Mouse (Mus musculus) liver, embryonic 13.5 days (tissue): ENCODE data around the gene Sema3b. TPM values are rescaled to one million over a fixed set of nuclear protein-coding genes. Genes with fewer than 3 reads are reported as not detected.
A peak's percentile ranks its signal among the peaks of the same experiment; 100 is the strongest.

Experiments used
- ATAC-seq: fragments of 200-750 bp; cut with Nextera tagmentation; 2 replicates; pipeline ENCODE4 v1.8.0; 2017; ENCODE audit warnings: low read depth, mild to moderate bottlenecking, moderate number of reproducible peaks, moderate library complexity
- DNase-seq: peaks from one replicate; pipeline ENCODE4 v3.0.0; 2022
- H3K27ac ChIP-seq: fragments of 300-500 bp; sonication (generic); 2 replicates; pipeline ENCODE4 v1.5.1; 2015; ENCODE audit warnings: moderate library complexity, mild to moderate bottlenecking, inconsistent platforms
- H3K27me3 ChIP-seq: fragments of 300-500 bp; sonication (generic); 2 replicates; pipeline ENCODE4 v1.6.1; 2015; ENCODE audit warnings: mild to moderate bottlenecking, inconsistent platforms
- H3K36me3 ChIP-seq: fragments of 300-500 bp; sonication (generic); 2 replicates; pipeline ENCODE4 v1.6.1; 2015; ENCODE audit warnings: mild to moderate bottlenecking, inconsistent platforms
- H3K4me1 ChIP-seq: fragments of 300-500 bp; sonication (generic); replicated peaks from 2 replicates; pipeline ENCODE4 v1.6.1; 2015; ENCODE audit warnings: inconsistent platforms
- H3K4me2 ChIP-seq: fragments of 300-500 bp; sonication (generic); 2 replicates; pipeline ENCODE4 v1.6.1; 2015; ENCODE audit warnings: inconsistent platforms, mild to moderate bottlenecking, moderate library complexity
- H3K4me3 ChIP-seq: fragments of 300-500 bp; sonication (generic); replicated peaks from 2 replicates; pipeline ENCODE4 v1.5.1; 2015; ENCODE audit warnings: mild to moderate bottlenecking, inconsistent platforms
- H3K9ac ChIP-seq: fragments of 300-500 bp; sonication (generic); 2 replicates; pipeline ENCODE4 v1.6.1; 2015; ENCODE audit warnings: mild to moderate bottlenecking, inconsistent platforms
- H3K9me3 ChIP-seq: fragments of 300-500 bp; sonication (generic); replicated peaks from 2 replicates; pipeline ENCODE4 v1.6.1; 2016; ENCODE audit warnings: inconsistent platforms
- WGBS: fragments of 180-500 bp; shearing (Covaris S2); methylation state at CpG from one replicate; pipeline ENCODE4 v1.1.7; 2015; ENCODE audit not compliant: insufficient replicate concordance; 5-methylcytosine and 5-hydroxymethylcytosine counted together
- polyA plus RNA-seq: library from polyadenylated mRNA; unstranded; fragments of >200 nt; fragmentation: Nextera tagmentation; extraction: Ambion mirVana; gene quantifications from 2 replicates; pipeline ENCODE4 v1.2.1, GENCODE M21; 2015

Gene Sema3b
- polyA plus RNA-seq, 1 experiment from 2014 or later = 0.22 TPM

DNA sequence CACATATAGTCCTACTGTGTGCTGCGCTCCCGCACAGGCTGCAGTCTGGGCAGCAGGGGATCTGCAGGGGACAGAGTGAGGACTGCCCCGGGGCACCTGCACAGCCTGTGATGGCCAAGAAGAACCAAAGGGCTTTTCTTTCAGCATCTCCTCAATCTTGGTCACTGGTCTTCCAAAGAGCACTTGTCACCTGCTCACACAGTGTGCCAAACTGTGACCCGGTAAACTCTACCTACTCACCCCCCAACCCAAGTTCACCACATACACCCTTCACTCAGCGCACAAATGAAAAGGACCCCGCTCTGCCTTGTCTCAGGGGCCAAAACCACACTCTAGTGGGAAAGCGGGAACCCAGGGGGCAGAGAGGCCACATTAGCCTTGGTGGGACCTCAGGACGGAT is 22.8 kb upstream of the Sema3b start:
- peak overlapping the region; percentile 97 for H3K9ac ChIP-seq
- H3K9me3 ChIP-seq = no peaks in the 10 kb centered on the region
- no peak for DNase-seq
- ATAC-seq = no peak
- peak overlapping the region; percentile 100 for H3K4me2 ChIP-seq
- peak overlapping the region; percentile 94 for H3K27ac ChIP-seq
- no peaks in the 10 kb centered on the region for H3K27me3 ChIP-seq
- H3K36me3 ChIP-seq = peaks cover 35% of the 10 kb centered on the region
- peak overlapping the region; percentile 86 for H3K4me3 ChIP-seq
- WGBS = 90% methylated on average over 8 of the region's 8 CpGs
- peaks cover 90% of the 10 kb centered on the region for H3K4me1 ChIP-seq

DNA sequence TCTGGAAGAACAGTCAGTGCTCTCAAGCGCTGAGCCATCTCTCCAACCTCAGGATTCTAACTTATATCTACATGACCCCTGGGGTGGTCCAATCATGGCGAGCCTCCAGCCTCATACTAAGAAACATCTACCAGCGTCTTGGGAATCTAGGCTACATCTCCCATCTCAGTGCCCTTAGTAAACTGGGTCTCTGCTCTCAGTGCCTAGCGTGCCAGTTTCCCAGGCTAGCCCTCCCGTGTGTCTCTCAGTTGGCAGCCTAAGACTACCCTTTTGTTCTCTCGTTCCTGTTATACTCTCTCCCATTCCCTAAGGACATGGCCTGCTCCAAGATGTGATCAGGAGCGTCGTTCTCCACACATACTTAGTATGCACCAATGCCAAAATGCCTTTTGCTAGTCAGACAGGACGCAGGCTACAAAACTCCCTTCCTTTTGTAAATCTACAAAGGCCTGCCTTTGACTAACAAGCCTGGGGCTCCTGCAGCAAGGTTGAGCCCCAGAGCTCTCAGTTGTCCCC is 22.3 kb upstream of the Sema3b start:
- Histone ChIP-seq H3K4me1 (peaks cover 91% of the 10 kb centered on the region), H3K9ac (no peak overlapping the region), H3K36me3 (peaks cover 35% of the 10 kb centered on the region)

DNA sequence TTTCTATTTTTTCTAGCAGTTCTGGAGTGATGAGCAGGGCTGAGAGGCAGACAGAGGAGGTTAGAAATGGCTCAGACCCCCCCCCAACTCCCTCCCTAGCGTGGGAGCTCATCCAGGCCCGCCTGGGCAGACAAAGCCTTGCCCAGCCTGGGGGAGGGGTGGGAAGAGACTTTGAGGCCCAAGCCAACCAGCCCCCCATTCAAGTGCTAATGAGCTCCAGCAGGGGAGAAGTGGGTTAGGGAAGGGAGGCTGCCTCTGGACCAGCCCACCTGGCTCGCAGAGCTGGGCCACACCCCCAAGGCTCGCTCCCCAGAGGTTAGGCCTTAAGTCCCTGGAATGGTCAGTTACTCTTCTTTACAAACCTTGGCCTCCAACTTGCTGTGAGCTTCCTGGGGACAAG is 21.5 kb upstream of the Sema3b start:
- 42% methylated on average over 4 of the region's 4 CpGs for WGBS
- Histone ChIP-seq H3K4me3 (no peak overlapping the region), H3K36me3 (peaks cover 37% of the 10 kb centered on the region), H3K9me3 (no peaks in the 10 kb centered on the region), H3K27ac (peak overlapping the region; percentile 94), H3K4me1 (peaks cover 91% of the 10 kb centered on the region), H3K27me3 (no peaks in the 10 kb centered on the region), H3K9ac (peak overlapping the region; percentile 39; the same call in 1 of the 2 replicates), H3K4me2 (peak overlapping the region; percentile 49)
- DNase-seq (no peak), ATAC-seq (no peak)

More for the DNA sequence above, 22.3 kb upstream of the Sema3b start:
- ATAC-seq (no peak), DNase-seq (no peak)
- 82% methylated on average over 9 of the region's 9 CpGs for WGBS
- Histone ChIP-seq H3K4me2 (peak overlapping the region; percentile 100), H3K27me3 (no peaks in the 10 kb centered on the region), H3K4me3 (no peak overlapping the region), H3K27ac (peak overlapping the region; percentile 94), H3K9me3 (no peaks in the 10 kb centered on the region)

DNA sequence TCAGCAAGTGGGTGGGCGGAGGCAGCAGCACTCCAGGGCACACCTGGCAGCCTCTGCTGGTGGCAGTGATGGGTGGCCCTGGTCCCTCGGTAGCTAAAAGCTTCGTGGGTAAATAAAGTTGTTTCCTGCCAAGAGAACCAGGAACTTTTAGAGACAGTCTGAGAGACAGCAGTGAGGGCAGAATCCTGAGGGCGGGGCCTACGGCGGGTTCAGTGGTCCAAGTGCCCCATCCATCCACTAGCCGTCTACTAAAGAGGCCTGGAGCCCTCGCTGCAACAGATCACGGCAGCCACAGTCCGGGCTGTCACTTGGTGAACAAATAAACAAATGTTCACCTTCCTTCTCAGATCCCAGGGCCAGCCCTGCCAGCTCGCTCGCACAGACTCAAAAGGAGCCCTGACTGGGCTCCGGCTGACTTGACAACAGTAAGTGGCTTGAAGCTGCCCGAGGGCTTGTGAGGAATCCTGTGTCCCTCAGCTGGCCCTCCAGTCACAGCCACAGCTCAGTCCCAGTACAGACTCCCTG is 20.9 kb upstream of the Sema3b start:
- H3K27ac ChIP-seq = peak overlapping the region; percentile 94
- no peak overlapping the region; the same call in 1 of the 2 replicates for H3K4me3 ChIP-seq
- peaks cover 96% of the 10 kb centered on the region for H3K4me1 ChIP-seq
- H3K9me3 ChIP-seq = no peaks in the 10 kb centered on the region
- H3K27me3 ChIP-seq = no peaks in the 10 kb centered on the region
- H3K4me2 ChIP-seq = peak overlapping the region; percentile 49
- no peak for DNase-seq
- WGBS = 43% methylated on average over 14 of the region's 14 CpGs
- peak overlapping the region; percentile 51 for H3K9ac ChIP-seq
- peaks cover 43% of the 10 kb centered on the region for H3K36me3 ChIP-seq
- no peak for ATAC-seq

DNA sequence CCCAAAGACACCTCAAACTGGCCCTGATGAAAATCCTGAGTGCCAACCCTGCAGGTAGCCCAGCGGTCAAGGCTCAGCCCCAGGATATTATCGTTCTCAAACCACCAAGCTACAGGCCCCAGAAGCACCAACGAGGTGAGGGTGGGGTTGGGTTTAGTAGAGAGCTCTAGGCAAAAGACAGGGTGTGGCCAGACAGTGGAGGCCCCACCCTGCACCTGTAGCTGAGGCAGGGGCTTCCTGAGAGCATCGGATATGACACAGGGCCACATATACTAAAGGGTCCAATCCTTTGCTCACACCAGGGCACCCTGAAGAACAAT is 20.3 kb upstream of the Sema3b start:
- H3K27me3 ChIP-seq = no peaks in the 10 kb centered on the region
- no peak for DNase-seq
- 10% methylated on average over 4 of the region's 4 CpGs for WGBS
- no peaks in the 10 kb centered on the region for H3K9me3 ChIP-seq
- H3K4me3 ChIP-seq = no peak overlapping the region; the same call in 1 of the 2 replicates
- no peak for ATAC-seq
- H3K4me1 ChIP-seq = peaks cover 100% of the 10 kb centered on the region
- H3K27ac ChIP-seq = peak overlapping the region; percentile 94
- H3K4me2 ChIP-seq = peak overlapping the region; percentile 49
- H3K36me3 ChIP-seq = peaks cover 49% of the 10 kb centered on the region
- peak overlapping the region; percentile 51 for H3K9ac ChIP-seq

DNA sequence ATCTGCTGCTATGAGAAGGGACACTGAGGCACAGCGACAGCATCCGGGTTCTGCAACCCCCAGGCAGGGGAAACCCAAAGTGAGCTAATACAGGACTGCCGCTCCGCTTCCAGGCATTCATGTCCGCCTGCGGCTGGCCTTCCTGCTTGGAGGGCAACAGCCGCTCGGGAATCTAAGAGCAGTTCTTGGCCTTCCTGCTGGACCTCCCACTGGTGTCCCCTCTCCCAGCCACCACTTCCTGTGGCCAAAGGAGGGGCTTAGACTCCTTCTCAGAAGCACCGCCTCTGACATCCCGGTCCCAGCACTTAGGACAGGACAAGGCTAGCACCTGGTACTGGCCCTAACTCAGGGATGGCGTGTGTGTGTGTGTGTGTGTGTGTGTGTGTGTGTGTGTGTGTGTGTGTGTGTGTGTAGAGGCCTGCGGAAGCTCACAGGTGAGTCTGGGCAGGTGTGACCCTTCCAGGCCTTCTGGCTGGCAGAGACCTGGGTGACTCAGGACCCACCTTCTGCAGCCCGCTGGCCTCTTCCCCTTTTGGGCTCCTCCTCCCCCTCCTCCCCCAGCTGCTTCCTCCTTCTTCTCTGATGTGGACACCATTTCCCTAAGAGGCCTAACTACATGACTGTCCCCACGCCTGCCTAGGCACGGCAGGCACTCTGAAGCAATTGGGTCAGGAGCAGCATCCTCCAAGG is 19.8 kb upstream of the Sema3b start:
- Histone ChIP-seq H3K4me2 (peak overlapping the region; percentile 49), H3K4me1 (peaks cover 100% of the 10 kb centered on the region), H3K9ac (peak overlapping the region; percentile 51), H3K36me3 (peaks cover 53% of the 10 kb centered on the region), H3K27ac (peak overlapping the region; percentile 94), H3K27me3 (no peaks in the 10 kb centered on the region), H3K4me3 (no peak overlapping the region; the same call in 1 of the 2 replicates), H3K9me3 (no peaks in the 10 kb centered on the region)
- DNase-seq (no peak), ATAC-seq (no peak)
- 51% methylated on average over 15 of the region's 15 CpGs for WGBS

DNA sequence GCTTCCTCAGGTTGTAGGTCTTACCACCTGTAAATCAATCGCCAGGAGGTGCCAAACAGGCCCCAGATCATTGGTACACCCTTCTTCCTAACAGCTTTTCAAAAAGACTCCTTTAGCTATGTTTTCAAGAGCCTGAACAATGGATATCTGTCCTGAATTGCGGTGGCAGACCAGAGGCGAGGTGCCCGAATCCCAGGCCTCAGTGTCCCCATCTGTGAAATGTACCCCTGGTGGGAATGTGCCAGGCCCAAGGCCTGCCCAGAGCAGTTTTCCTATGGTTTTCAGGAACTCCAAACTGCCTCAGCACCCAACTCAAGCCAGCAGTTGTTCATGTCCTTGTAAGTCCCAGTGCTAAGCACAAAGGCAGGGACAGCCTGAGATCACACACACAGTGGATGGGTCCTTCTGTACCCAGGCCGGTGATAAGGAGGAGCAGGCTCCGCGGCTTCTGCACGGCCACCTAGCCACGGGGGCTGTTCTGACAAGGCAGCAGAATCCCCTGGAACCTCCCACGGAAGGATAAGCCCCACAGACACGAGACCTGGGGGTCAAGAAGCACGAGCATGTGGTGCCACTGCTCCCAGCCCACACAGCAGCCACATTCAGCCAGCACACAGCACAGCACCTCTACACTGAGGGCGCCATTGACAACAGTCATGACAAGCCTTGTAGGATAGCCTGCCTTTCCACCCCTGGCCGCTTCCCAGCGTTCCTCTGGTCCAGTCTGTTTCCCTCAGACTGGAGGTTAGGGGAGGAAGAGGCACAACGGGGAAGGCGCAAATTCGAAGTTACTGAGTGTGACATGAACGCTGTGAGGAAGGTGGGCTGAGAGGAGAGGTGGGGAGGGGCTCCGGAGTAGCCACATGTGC is 18.6 kb upstream of the Sema3b start:
- Histone ChIP-seq H3K27ac (peak overlapping the region; percentile 94), H3K9ac (peak overlapping the region; percentile 57), H3K4me1 (peaks cover 93% of the 10 kb centered on the region), H3K9me3 (no peaks in the 10 kb centered on the region), H3K36me3 (peaks cover 63% of the 10 kb centered on the region), H3K4me2 (peak overlapping the region; percentile 49), H3K4me3 (0 out of 2 replicates have a peak overlapping the region, but pooled peaks have one; percentile 6), H3K27me3 (no peaks in the 10 kb centered on the region)
- no peak for ATAC-seq
- WGBS = 37% methylated on average over 20 of the region's 20 CpGs
- no peak for DNase-seq

DNA sequence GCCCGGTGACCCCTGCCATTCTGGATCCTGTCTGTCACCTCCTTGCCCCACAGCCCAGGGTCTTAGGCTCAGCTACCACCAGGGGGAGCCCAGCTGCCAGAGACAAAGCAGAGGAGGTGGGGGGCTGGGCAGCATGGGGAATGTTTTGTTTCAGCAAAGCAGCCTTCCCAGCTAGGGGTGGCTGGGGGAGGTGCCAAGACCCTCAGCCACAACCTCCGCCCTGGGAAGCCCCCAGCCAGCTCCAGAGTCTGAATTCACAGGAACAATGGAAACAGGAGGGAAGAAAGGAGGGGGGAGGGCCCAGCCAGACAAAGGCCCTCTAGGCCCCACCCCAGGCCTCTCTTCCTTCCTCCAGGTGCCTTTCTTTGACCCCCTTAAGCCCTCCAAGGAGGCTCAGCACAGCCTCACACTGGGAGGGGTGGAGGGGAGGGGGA is 17.8 kb upstream of the Sema3b start:
- DNase-seq (peak; percentile 60), ATAC-seq (peak; percentile 47)
- Histone ChIP-seq H3K36me3 (peaks cover 68% of the 10 kb centered on the region), H3K9ac (peak overlapping the region; percentile 57), H3K27me3 (no peaks in the 10 kb centered on the region), H3K9me3 (no peaks in the 10 kb centered on the region), H3K27ac (peak overlapping the region; percentile 94), H3K4me3 (no peak overlapping the region), H3K4me1 (peaks cover 86% of the 10 kb centered on the region), H3K4me2 (peak overlapping the region; percentile 42)
- 0% methylated on average over 2 of the region's 2 CpGs for WGBS

DNA sequence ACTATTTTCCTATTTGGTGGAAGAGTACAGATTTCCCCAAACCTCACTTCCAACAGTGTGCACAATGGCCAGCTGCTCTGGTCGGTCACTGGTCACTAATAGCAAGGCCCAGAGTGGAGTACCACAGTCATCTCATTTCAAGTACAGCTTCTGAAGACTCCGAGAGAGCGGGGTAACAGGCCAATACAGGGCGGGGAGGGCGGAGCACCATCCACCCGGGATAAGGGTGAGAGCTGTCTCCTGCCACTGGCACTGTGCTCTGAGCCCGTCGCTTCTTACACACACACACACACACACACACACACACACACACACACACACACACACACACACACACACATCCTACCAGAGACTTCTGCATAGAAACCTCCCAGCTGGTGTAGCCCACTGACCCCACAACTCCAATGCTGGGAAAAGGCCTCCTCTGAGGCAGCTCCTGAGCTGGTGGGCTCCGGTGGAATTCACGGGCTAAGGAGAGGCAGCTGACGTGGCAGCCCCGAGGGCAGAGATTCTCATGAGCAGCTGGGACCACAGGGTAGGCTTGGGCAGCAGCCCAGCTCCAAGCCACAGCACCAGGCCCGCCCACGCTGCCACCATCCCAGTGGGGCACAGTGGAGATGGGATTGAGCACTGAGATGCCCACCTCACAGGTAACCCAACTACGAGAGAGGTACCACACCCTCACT is 17.3 kb upstream of the Sema3b start:
- H3K27ac ChIP-seq = peak overlapping the region; percentile 94
- peak overlapping the region; percentile 42 for H3K4me2 ChIP-seq
- peak; percentile 49 for ATAC-seq
- H3K9me3 ChIP-seq = no peaks in the 10 kb centered on the region
- H3K36me3 ChIP-seq = peaks cover 64% of the 10 kb centered on the region
- DNase-seq = no peak
- peak overlapping the region; percentile 14; the same call in 1 of the 2 replicates for H3K4me3 ChIP-seq
- H3K9ac ChIP-seq = peak overlapping the region; percentile 57
- H3K4me1 ChIP-seq = peaks cover 80% of the 10 kb centered on the region
- WGBS = 42% methylated on average over 15 of the region's 15 CpGs
- no peaks in the 10 kb centered on the region for H3K27me3 ChIP-seq

DNA sequence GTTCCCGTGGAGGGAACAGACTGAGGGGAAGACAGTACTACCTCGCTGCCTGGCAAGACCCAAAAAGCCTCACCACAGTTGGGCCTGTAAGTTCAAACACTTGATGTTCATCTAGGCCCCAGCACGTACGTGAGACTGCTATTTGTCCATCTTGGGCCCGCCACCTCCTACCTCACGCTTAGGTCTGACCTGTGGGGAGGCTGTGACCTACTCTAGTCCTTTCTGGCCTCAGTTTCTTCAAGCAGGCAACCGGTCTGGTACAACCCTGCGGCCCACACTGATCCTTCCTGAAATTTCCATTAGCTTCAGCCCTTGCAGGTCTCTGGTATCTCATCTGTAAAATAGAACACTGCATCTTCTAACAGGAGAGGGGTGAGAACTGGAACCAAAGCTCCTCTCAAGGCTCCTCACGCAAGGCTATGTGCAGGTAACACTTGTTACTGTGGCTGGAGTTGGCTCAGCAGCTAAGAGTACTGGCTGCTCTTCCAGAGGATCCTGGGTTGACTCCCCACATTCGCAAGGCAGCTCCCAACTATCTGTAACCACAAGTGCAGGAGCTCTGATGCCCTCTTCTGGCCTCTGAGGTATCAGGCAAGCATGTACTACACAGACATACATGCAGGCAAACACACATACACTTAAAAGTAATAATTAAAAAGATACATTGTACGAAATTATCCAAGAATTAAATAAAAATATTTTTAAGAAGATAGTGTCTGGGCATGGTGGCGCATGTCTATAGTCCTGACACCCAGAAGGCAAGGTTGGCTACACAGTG is 16.5 kb upstream of the Sema3b start:
- no peak for DNase-seq
- Histone ChIP-seq H3K27me3 (no peaks in the 10 kb centered on the region), H3K4me2 (no peak overlapping the region), H3K27ac (0 out of 2 replicates have a peak overlapping the region, but pooled peaks have one; percentile 31), H3K4me3 (no peak overlapping the region), H3K4me1 (peaks cover 74% of the 10 kb centered on the region), H3K9ac (peak overlapping the region; percentile 57; the same call in 1 of the 2 replicates), H3K9me3 (no peaks in the 10 kb centered on the region), H3K36me3 (peaks cover 60% of the 10 kb centered on the region)
- 85% methylated on average over 12 of the region's 12 CpGs for WGBS
- no peak for ATAC-seq
